Mouse (Mus musculus): Measurements from ENCODE around the gene Oaz1.
"Not testable (repeated sequence)": the region's sequence is repeated elsewhere in the genome, so short reads cannot be mapped to it uniquely, and the experiment has no call there.

The Oaz1 gene

GRCm38 (mm10) chr10:80802996-80803395 is 23.5 kb upstream of the Oaz1 start:
- no peak for DNase-seq (ENCODE audit: low spot score in 2 of 2)

GRCm38 (mm10) chr10:80804340-80804739 is 22.1 kb upstream of the Oaz1 start:
- DNase-seq (ENCODE audit: low spot score in 2 of 2): no peak

GRCm38 (mm10) chr10:80804916-80805315 is 21.5 kb upstream of the Oaz1 start, which contains the start of gene Amh:
Gene Amh (plus strand): TSS chr10:80805243.
- no peak for DNase-seq (ENCODE audit: low spot score in 2 of 2)

GRCm38 (mm10) chr10:80805322-80805721 is 21.1 kb upstream of the Oaz1 start:
- DNase-seq (ENCODE audit: low spot score in 2 of 2): no peak

- DNase-seq (ENCODE audit: low spot score in 2 of 2): peak in 1 of 2 experiments; percentile 72
Observed at GRCm38 (mm10) chr10:80805925-80806324, 20.5 kb upstream of the Oaz1 start.

DNA sequence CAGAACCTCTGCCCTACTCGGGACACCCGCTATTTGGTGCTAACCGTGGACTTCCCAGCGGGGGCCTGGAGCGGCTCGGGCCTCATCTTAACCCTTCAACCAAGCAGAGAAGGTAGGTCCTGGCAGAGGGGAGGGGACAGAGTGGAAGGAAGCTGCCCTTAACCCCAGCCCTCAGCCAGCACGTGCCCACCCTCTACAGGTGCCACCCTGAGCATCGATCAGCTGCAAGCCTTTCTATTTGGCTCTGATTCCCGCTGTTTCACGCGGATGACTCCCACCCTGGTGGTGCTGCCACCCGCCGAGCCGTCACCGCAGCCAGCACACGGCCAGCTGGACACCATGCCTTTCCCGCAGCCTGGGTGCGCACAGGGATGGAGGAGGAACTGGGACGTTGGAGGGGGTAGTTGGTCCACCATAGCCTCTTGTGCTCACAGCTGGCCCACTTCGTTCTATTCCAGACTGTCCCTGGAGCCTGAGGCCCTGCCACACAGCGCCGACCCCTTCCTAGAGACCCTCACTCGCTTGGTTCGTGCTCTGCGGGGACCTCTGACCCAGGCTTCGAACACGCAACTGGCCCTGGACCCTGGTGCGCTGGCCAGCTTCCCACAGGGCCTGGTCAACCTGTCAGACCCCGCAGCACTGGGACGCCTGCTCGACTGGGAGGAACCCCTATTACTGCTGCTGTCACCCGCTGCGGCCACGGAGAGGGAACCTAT is 20.0 kb upstream of the Oaz1 start:
- DNase-seq (ENCODE audit: low spot score in 2 of 2): no peak

DNA sequence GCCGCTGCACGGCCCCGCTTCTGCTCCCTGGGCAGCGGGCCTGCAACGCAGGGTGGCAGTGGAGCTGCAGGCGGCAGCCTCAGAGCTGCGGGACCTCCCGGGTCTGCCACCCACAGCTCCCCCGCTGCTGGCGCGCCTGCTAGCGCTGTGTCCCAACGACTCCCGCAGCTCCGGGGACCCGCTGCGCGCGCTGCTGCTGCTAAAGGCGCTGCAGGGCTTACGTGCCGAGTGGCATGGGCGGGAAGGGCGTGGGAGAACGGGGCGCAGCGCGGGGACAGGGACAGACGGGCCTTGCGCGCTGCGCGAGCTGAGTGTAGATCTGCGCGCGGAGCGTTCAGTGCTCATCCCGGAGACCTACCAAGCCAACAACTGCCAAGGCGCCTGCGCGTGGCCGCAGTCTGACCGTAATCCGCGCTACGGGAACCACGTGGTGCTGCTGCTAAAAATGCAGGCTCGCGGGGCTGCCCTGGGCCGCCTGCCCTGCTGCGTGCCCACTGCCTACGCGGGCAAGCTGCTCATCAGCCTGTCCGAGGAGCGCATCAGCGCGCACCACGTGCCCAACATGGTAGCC is 19.3 kb upstream of the Oaz1 start:
- DNase-seq (ENCODE audit: low spot score in 2 of 2): peak; percentile 81 to 86

- DNase-seq (ENCODE audit: low spot score in 2 of 2): no peak
Observed at GRCm38 (mm10) chr10:80808099-80808984, 18.1 kb upstream of the Oaz1 start.

GRCm38 (mm10) chr10:80808985-80809632 is 17.3 kb upstream of the Oaz1 start:
- no peak for DNase-seq (ENCODE audit: low spot score in 2 of 2)

DNA sequence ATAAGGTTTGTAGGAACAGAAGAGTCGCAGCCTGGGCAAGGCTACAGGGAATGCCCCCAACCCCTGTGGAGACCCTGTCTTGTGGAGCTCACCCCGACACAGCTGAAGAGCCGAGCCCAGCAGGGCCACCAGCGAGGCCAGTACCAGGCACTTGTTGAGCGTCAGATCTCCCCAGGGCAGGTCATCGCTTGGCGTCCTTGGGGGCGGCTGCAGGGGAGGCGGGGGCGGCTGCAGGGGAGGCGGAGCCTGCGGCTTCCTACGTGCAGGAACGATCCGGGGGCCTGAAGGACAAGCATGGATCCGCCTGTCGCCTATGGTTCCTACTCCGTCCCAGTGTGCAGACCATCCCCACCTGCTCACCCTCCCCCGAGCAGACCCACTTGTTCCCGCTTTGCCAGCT is 16.4 kb upstream of the Oaz1 start:
- no peak for DNase-seq (ENCODE audit: low spot score in 2 of 2)

DNA sequence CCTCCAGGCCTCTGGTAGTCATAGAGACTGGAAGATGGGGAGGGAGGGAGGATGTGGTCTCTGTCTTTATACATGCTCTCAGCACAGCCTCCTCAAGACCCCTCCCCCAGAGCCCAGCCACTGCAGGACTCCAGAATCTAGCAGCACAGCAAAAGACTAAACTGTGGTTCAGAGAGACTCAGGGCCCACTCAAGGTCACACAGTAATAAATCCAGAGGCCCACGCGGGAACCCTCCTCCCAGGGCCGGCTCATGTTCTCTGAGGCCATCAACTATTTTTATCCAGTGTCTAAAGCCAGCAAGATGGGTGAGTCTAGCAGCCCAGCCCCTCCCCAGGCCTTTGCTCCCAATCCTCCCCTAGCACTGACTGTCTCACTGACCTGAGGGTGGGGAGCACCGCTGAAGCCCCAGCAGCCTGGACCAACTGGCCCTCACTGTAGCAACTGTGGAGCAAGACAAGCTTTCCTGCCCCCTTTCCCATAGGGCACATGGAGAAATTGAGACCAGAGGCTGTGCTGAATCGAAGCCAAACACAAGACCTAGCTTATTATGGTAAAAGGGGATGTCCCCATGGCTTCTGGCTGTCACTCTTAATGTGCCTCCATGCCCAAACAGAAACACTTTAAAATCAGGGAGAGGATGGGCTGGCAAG is 13.9 kb upstream of the Oaz1 start:
- no peak for DNase-seq (ENCODE audit: low spot score in 2 of 2)

GRCm38 (mm10) chr10:80813366-80813765 is 13.1 kb upstream of the Oaz1 start, which contains the start of gene Jsrp1:
Gene Jsrp1 (minus strand): TSS chr10:80813498.
- DNase-seq (ENCODE audit: low spot score in 2 of 2): no peak

- no peak for DNase-seq (ENCODE audit: low spot score in 2 of 2)
Observed at GRCm38 (mm10) chr10:80814800-80815199, 11.7 kb upstream of the Oaz1 start.

- not testable (repeated sequence) for DNase-seq (ENCODE audit: low spot score in 2 of 2)
Observed at GRCm38 (mm10) chr10:80816303-80816702, 10.2 kb upstream of the Oaz1 start.

DNA sequence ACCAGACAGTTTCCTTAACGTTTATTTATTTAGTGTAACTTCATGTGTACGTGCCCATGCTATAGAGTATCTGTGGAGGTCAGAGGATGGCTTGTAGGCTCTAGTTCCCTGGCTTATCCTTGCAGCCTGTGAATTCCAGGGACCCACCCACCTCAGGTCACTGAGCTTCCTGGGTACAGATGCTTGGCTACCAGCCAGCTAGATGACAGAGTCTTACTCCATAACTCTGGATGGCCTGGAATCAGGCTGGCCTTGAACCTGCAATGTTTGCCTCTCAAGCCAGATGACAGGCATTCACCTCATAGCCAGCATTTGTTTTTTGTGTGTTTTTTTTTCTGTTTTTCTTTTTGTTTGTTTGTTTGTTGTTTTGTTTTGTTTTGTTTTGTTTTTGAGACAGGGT is 9.3 kb upstream of the Oaz1 start:
- no peak for DNase-seq (ENCODE audit: low spot score in 2 of 2)

- not testable (repeated sequence) for DNase-seq (ENCODE audit: low spot score in 2 of 2)
Observed at GRCm38 (mm10) chr10:80817955-80818354, 8.5 kb upstream of the Oaz1 start.

DNA sequence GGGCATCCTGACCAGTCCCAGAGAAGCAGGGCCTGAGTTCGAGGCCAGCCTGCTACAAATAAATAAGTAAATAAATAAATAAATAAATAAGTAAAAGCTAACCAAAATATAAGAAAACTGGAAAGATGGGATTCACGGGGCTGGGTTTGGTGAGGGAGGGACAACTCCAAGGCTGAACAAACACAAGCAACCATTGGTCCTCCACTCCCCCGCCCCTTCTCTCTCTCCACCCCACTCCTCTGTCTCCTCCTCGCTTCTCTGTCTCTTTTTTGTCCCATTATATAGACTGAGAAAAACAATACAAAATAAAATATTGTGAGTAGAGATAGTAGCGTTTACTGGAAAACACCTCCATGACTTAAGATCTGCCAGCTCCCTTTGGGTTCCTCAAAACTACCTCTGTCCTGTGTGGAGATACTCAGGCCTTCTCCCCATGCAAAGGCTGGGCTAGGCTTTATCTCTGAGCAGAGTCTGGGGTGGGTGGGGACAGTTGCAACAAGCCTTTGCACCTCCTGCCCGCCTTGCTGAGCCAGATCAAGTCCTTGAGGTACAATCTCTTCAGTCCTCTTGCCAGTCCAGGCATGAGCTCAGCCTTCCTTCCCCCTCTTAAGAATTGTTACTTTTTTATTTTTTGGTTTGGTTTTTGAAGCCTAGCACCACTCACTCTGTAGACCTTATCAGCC is 7.7 kb upstream of the Oaz1 start:
- DNase-seq (ENCODE audit: low spot score in 2 of 2): no peak

GRCm38 (mm10) chr10:80819406-80819805 is 7.0 kb upstream of the Oaz1 start:
- no peak for DNase-seq (ENCODE audit: low spot score in 2 of 2)

DNA sequence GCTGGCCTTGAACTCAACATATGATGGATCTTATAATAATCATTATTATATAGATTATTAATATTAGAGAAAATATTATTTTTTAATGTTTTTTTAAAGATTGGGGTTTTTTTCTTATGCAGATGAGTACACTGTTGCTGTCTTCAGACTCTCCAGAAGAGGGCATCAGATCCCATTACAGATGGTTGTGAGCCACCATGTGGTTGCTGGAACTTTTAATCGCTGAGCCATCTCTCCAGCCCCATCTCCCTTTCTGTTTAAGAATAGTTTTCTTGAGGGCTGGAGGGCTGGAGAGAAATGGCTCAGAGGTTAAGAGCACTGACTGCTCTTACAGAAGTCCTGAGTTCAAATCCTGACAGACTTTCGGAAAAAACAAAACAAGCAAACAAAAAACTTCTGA is 4.5 kb upstream of the Oaz1 start:
- no peak for DNase-seq (ENCODE audit: low spot score in 2 of 2)

- no peak for DNase-seq (ENCODE audit: low spot score in 2 of 2)
Observed at GRCm38 (mm10) chr10:80822528-80822927, 3.9 kb upstream of the Oaz1 start.

DNA sequence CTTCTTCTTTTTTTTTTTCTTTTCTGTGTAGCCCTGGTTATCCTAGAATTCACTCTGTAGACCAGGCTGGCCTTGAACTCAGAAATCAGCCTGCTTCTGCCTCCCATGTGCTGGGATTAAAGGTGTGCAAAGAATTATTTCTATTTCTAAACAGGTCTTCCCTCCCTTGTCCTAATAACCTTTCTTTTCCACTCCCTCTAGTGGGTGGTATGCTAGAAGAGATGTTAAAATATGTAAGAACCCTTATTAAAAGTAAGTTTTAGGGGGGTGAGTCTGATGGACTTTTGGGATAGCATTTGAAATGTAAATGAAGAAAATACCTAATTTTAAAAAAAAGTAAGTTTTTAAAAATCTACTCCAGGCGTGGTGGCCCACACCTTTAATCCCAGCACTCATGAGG is 3.1 kb upstream of the Oaz1 start:
- no peak for DNase-seq (ENCODE audit: low spot score in 2 of 2)
